Mouse (Mus musculus): ENCODE measurements around the gene Zbtb43. TPM values are rescaled to one million over a fixed set of nuclear protein-coding genes. Genes with fewer than 3 reads are reported as not detected.

The Zbtb43 gene
- polyA plus RNA-seq, 1 experiment from 2014 or later: 16.7 TPM

DNA sequence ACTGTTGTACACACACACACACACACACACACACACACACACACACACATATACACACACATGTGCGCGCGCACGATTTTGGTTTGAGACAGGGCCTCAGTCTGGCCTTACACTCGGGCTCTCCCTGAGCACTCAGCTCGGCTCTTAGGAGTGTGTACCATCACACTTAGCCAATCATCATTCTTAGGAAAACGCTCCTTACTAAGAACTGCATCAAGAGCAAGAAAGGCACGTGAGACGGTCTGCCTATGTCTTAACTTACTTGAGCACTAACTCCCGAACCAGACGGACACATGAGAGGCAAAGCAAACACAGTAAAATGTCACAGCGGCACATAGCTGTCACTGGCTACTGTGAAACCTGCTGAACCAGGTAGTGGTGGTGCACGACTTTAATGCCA is 54.3 kb downstream of the Zbtb43 start:
- Histone ChIP-seq H3K27me3 (no peaks in the 10 kb centered on the region), H3K36me3 (peaks cover 34% of the 10 kb centered on the region), H3K4me3 (no peak overlapping the region), H3K9ac (no peak overlapping the region), H3K4me2 (no peak overlapping the region), H3K9me3 (no peaks in the 10 kb centered on the region), H3K27ac (peak overlapping the region; percentile 11; the same call in 1 of the 2 replicates), H3K4me1 (peaks cover 13% of the 10 kb centered on the region; the same call in 1 of the 2 replicates)
- ATAC-seq (ENCODE audit: borderline replicate concordance, extremely low read depth, low FRiP score, low TSS enrichment): peak; percentile 49
- WGBS: 62% methylated on average over 13 of the region's 13 CpGs

DNA sequence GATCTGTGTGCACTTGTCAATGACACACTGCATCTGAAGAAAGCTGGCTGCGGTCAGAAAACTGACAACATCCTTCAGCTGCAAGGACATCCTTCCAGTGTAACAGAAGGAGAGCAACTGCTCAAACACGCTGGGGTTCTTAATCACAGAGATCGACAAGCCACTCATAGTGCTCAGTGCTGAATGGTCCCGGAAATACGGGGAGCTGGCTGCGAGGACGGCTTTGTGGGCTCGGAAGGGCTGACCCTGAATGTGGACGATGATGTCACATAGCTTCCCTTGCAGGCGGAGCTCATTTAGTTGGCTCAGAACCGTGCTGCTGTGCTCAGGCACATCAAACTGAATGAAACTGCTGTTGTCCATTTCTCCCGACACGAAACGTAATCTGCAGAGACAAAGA is 56.2 kb downstream of the Zbtb43 start:
- H3K9ac ChIP-seq: no peak overlapping the region
- H3K27ac ChIP-seq: no peak overlapping the region
- H3K4me1 ChIP-seq: peaks cover 10% of the 10 kb centered on the region; the same call in 1 of the 2 replicates
- no peaks in the 10 kb centered on the region for H3K27me3 ChIP-seq
- WGBS: 83% methylated on average over 14 of the region's 14 CpGs
- ATAC-seq (ENCODE audit: borderline replicate concordance, extremely low read depth, low FRiP score, low TSS enrichment): no peak
- H3K4me2 ChIP-seq: no peak overlapping the region
- H3K9me3 ChIP-seq: no peaks in the 10 kb centered on the region
- peaks cover 38% of the 10 kb centered on the region for H3K36me3 ChIP-seq
- H3K4me3 ChIP-seq: no peak overlapping the region

DNA sequence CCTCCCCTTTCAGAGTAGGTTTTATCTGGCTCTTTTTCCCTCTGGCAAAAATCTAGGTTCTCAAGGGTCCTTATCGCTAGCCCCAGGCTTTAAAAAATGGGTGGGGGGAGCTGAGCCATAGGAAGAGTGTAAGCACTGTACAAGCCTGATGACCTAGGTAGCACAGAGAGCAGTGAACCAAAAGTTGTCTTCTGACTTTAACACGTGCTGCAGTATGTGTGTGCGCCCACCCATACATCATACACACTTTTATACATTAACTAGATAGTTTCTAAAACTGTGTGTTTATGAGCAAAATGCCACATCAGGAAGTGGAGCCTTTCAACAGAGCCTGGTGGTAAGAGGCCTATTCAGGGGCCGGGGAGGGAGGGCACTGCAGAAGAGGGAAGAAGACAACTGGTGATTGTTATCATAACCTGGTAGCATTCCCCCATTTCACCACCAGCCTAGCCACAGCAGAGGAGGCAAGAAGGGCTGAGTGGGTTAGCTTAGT is 64.8 kb downstream of the Zbtb43 start:
- peaks cover 5% of the 10 kb centered on the region; the same call in 1 of the 2 replicates for H3K36me3 ChIP-seq
- no peaks in the 10 kb centered on the region for H3K4me1 ChIP-seq
- H3K9ac ChIP-seq: no peak overlapping the region
- ATAC-seq (ENCODE audit: borderline replicate concordance, extremely low read depth, low FRiP score, low TSS enrichment): no peak
- no peaks in the 10 kb centered on the region for H3K9me3 ChIP-seq
- no peak overlapping the region for H3K4me2 ChIP-seq
- WGBS: 67% methylated on average over 4 of the region's 4 CpGs
- H3K27ac ChIP-seq: no peak overlapping the region
- no peaks in the 10 kb centered on the region for H3K27me3 ChIP-seq
- H3K4me3 ChIP-seq: no peak overlapping the region

DNA sequence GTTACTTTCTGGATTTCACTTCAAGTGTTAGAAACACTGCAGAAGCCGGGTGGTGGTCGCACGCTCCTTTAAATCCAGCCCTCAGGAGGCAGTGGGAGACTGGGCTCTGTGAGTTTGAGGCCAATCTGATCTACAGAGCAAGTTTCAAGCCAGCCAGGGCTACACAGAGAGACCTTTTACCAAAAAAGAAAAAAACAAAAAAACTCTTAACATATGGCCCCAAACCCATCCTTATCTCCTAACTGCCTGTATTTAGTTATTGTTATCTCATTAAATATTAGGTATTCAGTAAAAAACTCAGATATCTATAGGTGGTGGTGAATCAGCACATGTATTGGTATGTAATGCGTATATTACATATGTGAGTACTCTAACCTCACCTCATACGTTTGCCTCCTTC is 65.7 kb downstream of the Zbtb43 start:
- ATAC-seq (ENCODE audit: borderline replicate concordance, extremely low read depth, low FRiP score, low TSS enrichment): no peak
- H3K4me2 ChIP-seq: no peak overlapping the region
- H3K9ac ChIP-seq: no peak overlapping the region
- 63% methylated on average over 5 of the region's 5 CpGs for WGBS
- H3K9me3 ChIP-seq: no peaks in the 10 kb centered on the region
- H3K36me3 ChIP-seq: peaks cover 1% of the 10 kb centered on the region; the same call in 1 of the 2 replicates
- H3K27ac ChIP-seq: no peak overlapping the region
- H3K4me3 ChIP-seq: no peak overlapping the region
- no peaks in the 10 kb centered on the region for H3K4me1 ChIP-seq
- no peaks in the 10 kb centered on the region for H3K27me3 ChIP-seq

DNA sequence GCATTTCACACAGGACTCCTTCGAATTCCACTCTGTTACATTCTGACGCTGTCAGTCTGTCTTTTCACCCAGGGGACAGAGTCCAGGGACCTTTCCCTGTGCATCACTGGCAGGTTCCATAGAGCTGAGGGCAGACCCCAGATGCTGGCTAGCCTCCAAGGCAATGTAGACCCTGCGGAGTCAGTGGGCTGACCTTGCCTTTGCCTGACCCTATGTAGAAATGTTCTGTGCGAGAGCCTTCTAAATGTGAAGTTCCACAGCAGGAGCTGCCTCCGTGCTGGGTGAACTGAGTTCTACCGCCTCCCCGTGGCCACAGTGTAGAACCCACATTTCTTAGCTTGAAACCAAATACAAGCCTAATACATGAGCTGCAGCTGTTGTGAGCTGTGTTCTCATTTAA is 66.1 kb downstream of the Zbtb43 start:
- ATAC-seq (ENCODE audit: borderline replicate concordance, extremely low read depth, low FRiP score, low TSS enrichment): 0 out of 2 replicates have a peak, but pooled peaks have one; percentile 27
- Histone ChIP-seq H3K36me3 (no peaks in the 10 kb centered on the region), H3K27me3 (no peaks in the 10 kb centered on the region), H3K9me3 (no peaks in the 10 kb centered on the region), H3K27ac (no peak overlapping the region), H3K4me3 (no peak overlapping the region), H3K9ac (no peak overlapping the region), H3K4me1 (no peaks in the 10 kb centered on the region), H3K4me2 (no peak overlapping the region)
- WGBS: 25% methylated on average over 7 of the region's 7 CpGs

DNA sequence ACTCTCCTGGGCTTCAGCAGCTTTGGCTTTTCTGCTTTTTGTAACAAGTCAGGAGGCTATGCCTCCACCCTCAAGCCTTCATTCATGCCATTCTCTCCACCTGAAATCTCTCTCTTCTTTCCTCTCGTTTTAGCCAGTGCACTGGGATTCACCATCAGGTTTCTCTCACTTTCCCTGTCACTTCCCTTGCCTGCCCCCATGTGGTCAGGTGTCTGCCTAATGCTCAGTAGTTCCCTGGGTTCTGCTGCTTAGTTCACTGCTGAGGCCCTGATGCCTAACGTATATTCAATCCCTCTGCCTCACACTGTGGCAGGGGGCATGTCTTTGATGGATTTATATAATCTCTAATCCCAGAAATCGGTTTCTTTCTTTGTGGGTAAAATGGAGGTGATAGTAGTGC is 67.1 kb downstream of the Zbtb43 start:
- no peaks in the 10 kb centered on the region for H3K27me3 ChIP-seq
- 29% methylated on average over 3 of the region's 3 CpGs for WGBS
- H3K4me3 ChIP-seq: no peak overlapping the region
- no peaks in the 10 kb centered on the region for H3K9me3 ChIP-seq
- no peak overlapping the region for H3K27ac ChIP-seq
- ATAC-seq (ENCODE audit: borderline replicate concordance, extremely low read depth, low FRiP score, low TSS enrichment): no peak
- H3K9ac ChIP-seq: no peak overlapping the region
- H3K4me1 ChIP-seq: no peaks in the 10 kb centered on the region
- no peaks in the 10 kb centered on the region for H3K36me3 ChIP-seq
- H3K4me2 ChIP-seq: no peak overlapping the region

DNA sequence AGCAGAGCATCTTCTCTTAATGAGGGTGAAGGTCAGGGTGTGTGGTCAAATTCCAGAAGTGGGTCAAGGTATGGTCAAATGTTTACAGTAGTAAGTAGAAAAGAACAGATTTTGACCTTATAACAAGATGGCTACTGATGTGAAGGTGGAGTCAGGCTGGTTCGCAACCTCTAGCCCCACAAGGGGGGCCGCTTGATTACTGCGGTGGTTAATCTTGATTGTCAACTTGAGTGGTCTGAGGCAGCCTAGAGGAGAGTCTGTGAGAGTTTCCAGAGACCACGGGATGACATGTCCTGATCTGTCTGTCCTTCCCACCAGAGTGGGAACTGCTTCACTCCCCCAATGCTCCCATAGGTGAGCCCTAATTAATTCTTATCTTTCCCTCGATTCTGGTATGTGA is 67.8 kb downstream of the Zbtb43 start:
- Histone ChIP-seq H3K9me3 (no peaks in the 10 kb centered on the region), H3K9ac (no peak overlapping the region), H3K27me3 (no peaks in the 10 kb centered on the region), H3K4me1 (no peaks in the 10 kb centered on the region), H3K4me2 (no peak overlapping the region), H3K27ac (no peak overlapping the region), H3K36me3 (no peaks in the 10 kb centered on the region), H3K4me3 (no peak overlapping the region)
- no peak for ATAC-seq (ENCODE audit: borderline replicate concordance, extremely low read depth, low FRiP score, low TSS enrichment)
- WGBS: 71% methylated on average over 5 of the region's 5 CpGs

Other genes starting within 250 kb of the Zbtb43 start
- gene Ralgps1, start 97.1 kb downstream of the Zbtb43 start, polyA plus RNA-seq (2015; fragmentation: Nextera tagmentation; extraction: Ambion mirVana): 4.0 and 4.5 TPM in 2 replicates
- gene Zbtb34, start 37.2 kb downstream of the Zbtb43 start, polyA plus RNA-seq (2015; fragmentation: Nextera tagmentation; extraction: Ambion mirVana): 6.6 and 7.5 TPM in 2 replicates
- 0.09 TPM in 1 of 2 replicates, not detected in the other for gene Lmx1b, start 172.0 kb upstream of the Zbtb43 start, polyA plus RNA-seq (2015; fragmentation: Nextera tagmentation; extraction: Ambion mirVana)

Measured in lung, embryonic 15.5 days (tissue).